In the genomic region with DNA sequence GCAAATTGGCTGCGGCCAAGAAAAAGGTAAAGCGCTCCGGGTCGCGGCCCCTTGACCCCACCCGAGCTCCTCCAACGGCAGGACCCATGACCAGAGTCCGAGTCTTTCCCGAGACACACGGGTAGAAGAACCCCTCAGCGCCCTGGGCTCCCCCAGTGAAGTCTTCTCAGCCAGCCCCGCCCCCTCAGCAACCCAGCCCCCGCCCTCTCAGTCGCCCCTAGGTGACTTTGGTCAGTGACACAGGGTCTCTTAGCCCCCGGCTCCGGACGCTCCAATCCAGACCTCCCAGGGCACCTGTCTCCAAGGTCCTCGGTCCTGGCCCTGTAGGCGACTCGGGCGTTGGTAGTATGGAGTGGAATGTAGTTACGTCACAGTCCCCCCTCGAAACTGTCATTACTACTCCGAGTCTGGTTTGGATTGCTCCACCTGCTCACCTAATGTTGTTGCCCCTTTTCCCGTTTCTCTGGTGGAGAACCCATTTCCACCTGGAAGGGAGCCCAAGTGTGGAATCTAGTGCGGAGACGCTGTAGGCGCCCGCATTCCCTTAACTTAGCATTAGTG, we compare ENCODE assay signal across 8 mouse cellular contexts. TPM values are rescaled to one million over a fixed set of nuclear protein-coding genes. Genes with fewer than 3 reads are reported as not detected.
DNase-seq lines count a peak whose midpoint lies in the region; ATAC-seq and TF ChIP-seq lines count a peak whose summit lies in the region.

No protein-coding gene starts in this region.

- peaks cover 24% of the 10 kb centered on the region for H3K36me3 ChIP-seq in kidney, embryonic 16.5 days (ENCODE audit: insufficient read depth, low read length)
- H3K36me3 ChIP-seq in hindbrain, embryonic 10.5 days, result peaks cover 43% of the 10 kb centered on the region
- H3K36me3 ChIP-seq in lung, postnatal 0 days (ENCODE audit: insufficient read depth, low read length), result 0 out of 2 replicates have a peak, but pooled peaks cover 3% of the 10 kb centered on the region
- peaks cover 7% of the 10 kb centered on the region; the same call in 1 of the 2 replicates for H3K36me3 ChIP-seq in stomach, embryonic 16.5 days (ENCODE audit: control insufficient read depth, insufficient read depth, low read length)

- 1% methylated on average over 28 of the region's 29 CpGs for WGBS in kidney, embryonic 16.5 days
- WGBS in hindbrain, embryonic 10.5 days, result 2% methylated on average over 29 of the region's 29 CpGs
- under 1% methylated on average over 24 of the region's 29 CpGs for WGBS in lung, postnatal 0 days
- under 1% methylated on average over 29 of the region's 29 CpGs for WGBS in stomach, embryonic 16.5 days

- H3K27me3 ChIP-seq in kidney, embryonic 16.5 days (ENCODE audit: insufficient read depth, low read length), result no peaks in the 10 kb centered on the region
- no peaks in the 10 kb centered on the region for H3K27me3 ChIP-seq in hindbrain, embryonic 10.5 days (ENCODE audit: insufficient read depth, poor library complexity, severe bottlenecking)
- no peaks in the 10 kb centered on the region for H3K27me3 ChIP-seq in lung, postnatal 0 days (replicated peaks; ENCODE audit: insufficient read depth, low read length)
- no peaks in the 10 kb centered on the region for H3K27me3 ChIP-seq in stomach, embryonic 16.5 days (ENCODE audit: control insufficient read depth, insufficient read depth, low read length)

- H3K9me3 ChIP-seq in kidney, embryonic 16.5 days (ENCODE audit: low read length), result no peaks in the 10 kb centered on the region
- no peaks in the 10 kb centered on the region for H3K9me3 ChIP-seq in hindbrain, embryonic 10.5 days
- H3K9me3 ChIP-seq in lung, postnatal 0 days (ENCODE audit: low read length), result no peaks in the 10 kb centered on the region
- no peaks in the 10 kb centered on the region for H3K9me3 ChIP-seq in stomach, embryonic 16.5 days (replicated peaks; ENCODE audit: control insufficient read depth, low read length)

- peaks cover 15% of the 10 kb centered on the region for H3K4me1 ChIP-seq in kidney, embryonic 16.5 days (ENCODE audit: insufficient read depth, low read length)
- H3K4me1 ChIP-seq in hindbrain, embryonic 10.5 days (replicated peaks), result peaks cover 22% of the 10 kb centered on the region
- peaks cover 8% of the 10 kb centered on the region; the same call in 1 of the 2 replicates for H3K4me1 ChIP-seq in lung, postnatal 0 days (ENCODE audit: insufficient read depth, low read depth, low read length)
- H3K4me1 ChIP-seq in stomach, embryonic 16.5 days (ENCODE audit: control insufficient read depth, insufficient read depth, low read length), result peaks cover 9% of the 10 kb centered on the region

- H3K27ac ChIP-seq in kidney, embryonic 16.5 days (ENCODE audit: low read length), result peak overlapping the region; percentile 70
- H3K27ac ChIP-seq in hindbrain, embryonic 10.5 days, result peak overlapping the region; percentile 96
- H3K27ac ChIP-seq in lung, postnatal 0 days (ENCODE audit: low read length), result peak overlapping the region; percentile 82
- H3K27ac ChIP-seq in stomach, embryonic 16.5 days (ENCODE audit: low read length), result peak overlapping the region; percentile 77

- peak; percentile 64 for ATAC-seq in kidney, embryonic 16.5 days (ENCODE audit: low FRiP score, low TSS enrichment)
- ATAC-seq in lung, postnatal 0 days, result peak; percentile 51
- peak; percentile 38; the same call in 1 of the 2 replicates for ATAC-seq in stomach, embryonic 16.5 days (ENCODE audit: insufficient read depth, low FRiP score)

- no peak for DNase-seq in kidney, adult 11 months
- peak; percentile 31 for DNase-seq in c-Kit-negative CD71-positive TER-119-positive erythroid progenitor cells, embryonic 14.5 days (ENCODE audit: low read depth, low spot score)
- DNase-seq in hindbrain, embryonic 10.5 days (ENCODE audit: low spot score), result no peak
- peak; percentile 82 for DNase-seq in lung, postnatal 0 days (ENCODE audit: low spot score)
- no peak for DNase-seq in left cerebral cortex, adult 11 months (ENCODE audit: low spot score)
- DNase-seq in retina, embryonic 14.5 days (ENCODE audit: low spot score), result no peak

- TF ChIP-seq EP300 in lung, postnatal 0 days (IDR thresholded peaks at IDR 0.05), result no peak

- TF ChIP-seq CTCF in lung, postnatal 0 days (IDR thresholded peaks at IDR 0.05), result no peak

- H3K4me3 ChIP-seq in kidney, embryonic 16.5 days (ENCODE audit: low read length), result peak overlapping the region; percentile 80
- peak overlapping the region; percentile 99 for H3K4me3 ChIP-seq in hindbrain, embryonic 10.5 days
- H3K4me3 ChIP-seq in lung, postnatal 0 days (ENCODE audit: low read depth, low read length), result peak overlapping the region; percentile 84
- peak overlapping the region; percentile 84 for H3K4me3 ChIP-seq in stomach, embryonic 16.5 days (replicated peaks; ENCODE audit: low read length)

- peak overlapping the region; percentile 85 for H3K9ac ChIP-seq in kidney, embryonic 16.5 days (replicated peaks; ENCODE audit: low read length)
- H3K9ac ChIP-seq in lung, postnatal 0 days (replicated peaks; ENCODE audit: low read depth), result peak overlapping the region; percentile 81
- peak overlapping the region; percentile 83 for H3K9ac ChIP-seq in stomach, embryonic 16.5 days (ENCODE audit: low read length)

- H3K4me2 ChIP-seq in kidney, embryonic 16.5 days (replicated peaks; ENCODE audit: low read depth, low read length), result peak overlapping the region; percentile 94
- H3K4me2 ChIP-seq in lung, postnatal 0 days (replicated peaks; ENCODE audit: low read depth, low read length), result peak overlapping the region; percentile 77
- H3K4me2 ChIP-seq in stomach, embryonic 16.5 days (ENCODE audit: low read depth, low read length), result peak overlapping the region; percentile 78

RNA-seq across cellular contexts. Expression of gene Swi5, which starts 0.6 kb away (rescaled TPM):
- polyA plus RNA-seq in kidney, embryonic 16.5 days (2015; fragmentation: Nextera tagmentation; extraction: Ambion mirVana), result 407 and 433 TPM in 2 replicates
- polyA plus RNA-seq in hindbrain, embryonic 10.5 days (2016; fragmentation: Nextera tagmentation; extraction: Ambion mirVana), result 488 and 544 TPM in 2 replicates
- polyA plus RNA-seq in lung, postnatal 0 days (2015; fragmentation: Nextera tagmentation; extraction: Ambion mirVana), result 290 and 299 TPM in 2 replicates
- 372 and 388 TPM in 2 replicates for polyA plus RNA-seq in stomach, embryonic 16.5 days (2015; fragmentation: Nextera tagmentation; extraction: Ambion mirVana)

RNA-seq across cellular contexts. Expression of gene Golga2, which starts 1.3 kb away (rescaled TPM):
- polyA plus RNA-seq in kidney, embryonic 16.5 days (2015; fragmentation: Nextera tagmentation; extraction: Ambion mirVana), result 26.6 and 28.0 TPM in 2 replicates
- polyA plus RNA-seq in hindbrain, embryonic 10.5 days (2016; fragmentation: Nextera tagmentation; extraction: Ambion mirVana), result 20.2 and 22.6 TPM in 2 replicates
- 20.0 and 21.9 TPM in 2 replicates for polyA plus RNA-seq in lung, postnatal 0 days (2015; fragmentation: Nextera tagmentation; extraction: Ambion mirVana)
- 24.6 TPM in 2 replicates for polyA plus RNA-seq in stomach, embryonic 16.5 days (2015; fragmentation: Nextera tagmentation; extraction: Ambion mirVana)

RNA-seq across cellular contexts. Expression of gene Uck1, which starts 28.5 kb away (rescaled TPM):
- 88.5 and 92.0 TPM in 2 replicates for polyA plus RNA-seq in kidney, embryonic 16.5 days (2015; fragmentation: Nextera tagmentation; extraction: Ambion mirVana)
- polyA plus RNA-seq in hindbrain, embryonic 10.5 days (2016; fragmentation: Nextera tagmentation; extraction: Ambion mirVana), result 77.2 and 83.0 TPM in 2 replicates
- polyA plus RNA-seq in lung, postnatal 0 days (2015; fragmentation: Nextera tagmentation; extraction: Ambion mirVana), result 50.9 and 57.7 TPM in 2 replicates
- 53.4 and 59.7 TPM in 2 replicates for polyA plus RNA-seq in stomach, embryonic 16.5 days (2015; fragmentation: Nextera tagmentation; extraction: Ambion mirVana)

RNA-seq across cellular contexts. Expression of gene Pomt1, which starts 52.1 kb away (rescaled TPM):
- polyA plus RNA-seq in kidney, embryonic 16.5 days (2015; fragmentation: Nextera tagmentation; extraction: Ambion mirVana), result 31.6 and 32.9 TPM in 2 replicates
- polyA plus RNA-seq in hindbrain, embryonic 10.5 days (2016; fragmentation: Nextera tagmentation; extraction: Ambion mirVana), result 27.1 and 27.2 TPM in 2 replicates
- 9.2 TPM in 2 replicates for polyA plus RNA-seq in lung, postnatal 0 days (2015; fragmentation: Nextera tagmentation; extraction: Ambion mirVana)
- polyA plus RNA-seq in stomach, embryonic 16.5 days (2015; fragmentation: Nextera tagmentation; extraction: Ambion mirVana), result 23.6 and 24.0 TPM in 2 replicates

Comparison
In these comparisons a context has a peak if more than half of its experiments do, and no peak if none do; other contexts are left out.
1. DNase-seq: peak in c-Kit-negative CD71-positive TER-119-positive erythroid progenitor cells, embryonic 14.5 days (single experiment) and lung, postnatal 0 days (single experiment); none in kidney, adult 11 months (single experiment), hindbrain, embryonic 10.5 days (single experiment), left cerebral cortex, adult 11 months (single experiment) and retina, embryonic 14.5 days (single experiment).
2. Peak in every context shown above with its lines, with median percentiles within 50 percentile points of each other: ATAC-seq, H3K27ac ChIP-seq, H3K4me2 ChIP-seq, H3K4me3 ChIP-seq and H3K9ac ChIP-seq.